Mouse (Mus musculus): ENCODE measurements around the gene Ccdc33. TPM values are rescaled to one million over a fixed set of nuclear protein-coding genes. Genes with fewer than 3 reads are reported as not detected.

Ccdc33 gene
- total RNA-seq (2012; rRNA removed) = 0.13 and 0.95 TPM in 2 replicates

DNA sequence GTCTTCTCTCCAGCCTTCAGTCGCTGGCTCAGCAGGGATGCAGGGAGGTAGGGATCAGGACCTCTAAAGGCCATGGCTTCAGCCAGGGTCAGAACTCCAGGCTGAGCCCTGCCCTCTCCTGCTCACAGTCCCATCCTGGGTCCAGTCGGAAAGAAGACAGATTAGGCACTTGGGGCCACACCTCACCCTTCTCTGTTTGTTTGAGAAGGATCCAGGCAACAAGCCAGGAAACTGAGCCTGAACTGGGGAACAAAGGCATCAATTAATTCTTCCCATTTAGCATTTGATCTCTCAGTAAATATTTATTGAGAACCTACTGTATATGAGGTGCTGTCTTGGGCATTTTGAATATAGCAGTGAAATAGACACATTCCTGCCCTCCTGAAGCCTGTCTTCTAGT, at the start of gene Ccdc33:
TSS of gene Ccdc33 (minus strand) at position 153 of the 400 bp plus-strand sequence.
- TF ChIP-seq CHD2 (IDR thresholded peaks at IDR 0.05; ENCODE audit: low read depth, low read length) (no peak), ZC3H11A (IDR thresholded peaks at IDR 0.05; ENCODE audit: borderline replicate concordance, low read depth, low read length) (no peak), MAFK (IDR thresholded peaks at IDR 0.05; ENCODE audit: insufficient read depth, low read depth, low read length) (no peak), HCFC1 (IDR thresholded peaks at IDR 0.05; ENCODE audit: borderline replicate concordance, insufficient read depth, low read length) (no peak), ZNF384 (IDR thresholded peaks at IDR 0.05; ENCODE audit: low read depth, low read length) (no peak)
- H3K27ac ChIP-seq (ENCODE audit: insufficient read depth, low read depth, low read length, poor library complexity, severe bottlenecking) = no peak within 1 kb of the TSS
- peaks cover 4 to 26% of the 10 kb centered on the region in 2 experiments for H3K4me1 ChIP-seq (ENCODE audit: control insufficient read depth in 2 of 2, insufficient read depth in 2 of 2, low read length in 2 of 2, poor library complexity in 1 of 2)
- no peaks in the 10 kb centered on the region for H3K9me3 ChIP-seq (ENCODE audit: control insufficient read depth, insufficient read depth, low read depth, low read length)
- H3K9ac ChIP-seq (ENCODE audit: insufficient read depth, low read depth, low read length, poor library complexity, severe bottlenecking) = no peak within 1 kb of the TSS
- in situ Hi-C loops (cut with MboI; ENCODE audit: low sequenced_read_pairs in 2 of 2, unreplicated experiment in 2 of 2) = no loop called here
- no peak within 1 kb of the TSS for H3K4me3 ChIP-seq (ENCODE audit: insufficient read depth in 1 of 2, low read depth in 1 of 2, low read length in 2 of 2, poor library complexity in 1 of 2, severe bottlenecking in 1 of 2)
- DNase-seq (ENCODE audit: low read depth, low spot score) = no peak
- no peaks in the 10 kb centered on the region for H3K36me3 ChIP-seq (ENCODE audit: control insufficient read depth, insufficient read depth, low read length, poor library complexity, severe bottlenecking)

DNA sequence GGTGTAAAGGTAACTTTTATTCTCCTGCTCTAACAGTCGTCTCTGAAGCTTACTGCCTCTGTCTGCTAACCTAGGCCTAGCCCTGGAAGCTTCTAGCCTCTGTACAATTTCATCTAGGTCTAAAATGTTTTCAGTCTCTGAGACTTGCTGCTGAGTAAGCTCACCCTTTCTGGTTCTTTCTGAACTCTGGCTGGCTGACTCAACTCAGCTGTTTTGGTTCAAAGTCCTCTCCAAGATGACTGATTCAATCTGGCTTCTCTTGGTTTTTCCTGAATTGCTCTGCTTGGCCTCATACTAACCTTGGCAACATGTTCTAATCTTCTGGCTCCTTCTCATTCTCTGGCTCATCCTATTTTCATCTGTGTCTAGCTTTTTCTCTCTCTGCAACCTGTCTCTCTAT, 47.2 kb upstream of the Ccdc33 start:
- Histone ChIP-seq H3K4me1 (ENCODE audit: control insufficient read depth in 2 of 2, insufficient read depth in 2 of 2, low read length in 2 of 2, poor library complexity in 1 of 2) (0 out of 4 replicates have a peak, but pooled peaks cover 0 to 2% of the 10 kb centered on the region in 2 experiments), H3K9me3 (ENCODE audit: control insufficient read depth, insufficient read depth, low read depth, low read length) (no peaks in the 10 kb centered on the region), H3K36me3 (ENCODE audit: control insufficient read depth, insufficient read depth, low read length, poor library complexity, severe bottlenecking) (no peaks in the 10 kb centered on the region), H3K9ac (ENCODE audit: insufficient read depth, low read depth, low read length, poor library complexity, severe bottlenecking) (no peak overlapping the region), H3K4me3 (ENCODE audit: insufficient read depth in 1 of 2, low read depth in 1 of 2, low read length in 2 of 2, poor library complexity in 1 of 2, severe bottlenecking in 1 of 2) (no peak overlapping the region), H3K27ac (ENCODE audit: insufficient read depth, low read depth, low read length, poor library complexity, severe bottlenecking) (no peak overlapping the region)
- DNase-seq (ENCODE audit: low read depth, low spot score) = no peak
- in situ Hi-C loops (cut with MboI; ENCODE audit: low sequenced_read_pairs in 2 of 2, unreplicated experiment in 2 of 2) = no loop called here
- TF ChIP-seq HCFC1 (IDR thresholded peaks at IDR 0.05; ENCODE audit: borderline replicate concordance, insufficient read depth, low read length) (no peak), ZC3H11A (IDR thresholded peaks at IDR 0.05; ENCODE audit: borderline replicate concordance, low read depth, low read length) (no peak)

DNA sequence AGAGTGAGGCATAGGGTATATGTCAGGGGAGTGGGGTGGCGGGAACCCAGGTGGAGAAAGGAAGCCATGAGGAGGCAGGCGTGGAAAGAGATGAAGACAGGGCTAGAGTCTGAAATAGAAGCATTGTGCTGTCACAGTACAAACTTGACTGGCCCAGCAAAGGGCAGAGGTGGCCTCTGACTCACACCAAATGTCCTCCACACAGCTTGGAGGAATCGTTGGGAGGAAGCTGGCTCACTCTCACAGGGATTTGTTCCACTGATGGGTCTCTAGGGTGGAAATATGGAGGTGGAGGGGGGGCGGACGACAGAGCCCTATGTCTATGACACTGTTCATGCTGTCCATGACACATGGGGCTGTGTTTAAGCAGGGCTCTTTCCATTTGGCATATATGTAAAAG, 44.5 kb upstream of the Ccdc33 start:
- Histone ChIP-seq H3K27ac (ENCODE audit: insufficient read depth, low read depth, low read length, poor library complexity, severe bottlenecking) (no peak overlapping the region), H3K36me3 (ENCODE audit: control insufficient read depth, insufficient read depth, low read length, poor library complexity, severe bottlenecking) (no peaks in the 10 kb centered on the region), H3K4me3 (ENCODE audit: insufficient read depth in 1 of 2, low read depth in 1 of 2, low read length in 2 of 2, poor library complexity in 1 of 2, severe bottlenecking in 1 of 2) (no peak overlapping the region), H3K9me3 (ENCODE audit: control insufficient read depth, insufficient read depth, low read depth, low read length) (no peaks in the 10 kb centered on the region), H3K4me1 (ENCODE audit: control insufficient read depth in 2 of 2, insufficient read depth in 2 of 2, low read length in 2 of 2, poor library complexity in 1 of 2) (no peaks in the 10 kb centered on the region; a peak in 1 of 4 replicates), H3K9ac (ENCODE audit: insufficient read depth, low read depth, low read length, poor library complexity, severe bottlenecking) (no peak overlapping the region)
- in situ Hi-C loops (cut with MboI; ENCODE audit: low sequenced_read_pairs in 2 of 2, unreplicated experiment in 2 of 2) = no loop called here
- no peak for TF ChIP-seq ZNF384 (IDR thresholded peaks at IDR 0.05; ENCODE audit: low read depth, low read length)
- no peak for DNase-seq (ENCODE audit: low read depth, low spot score)

DNA sequence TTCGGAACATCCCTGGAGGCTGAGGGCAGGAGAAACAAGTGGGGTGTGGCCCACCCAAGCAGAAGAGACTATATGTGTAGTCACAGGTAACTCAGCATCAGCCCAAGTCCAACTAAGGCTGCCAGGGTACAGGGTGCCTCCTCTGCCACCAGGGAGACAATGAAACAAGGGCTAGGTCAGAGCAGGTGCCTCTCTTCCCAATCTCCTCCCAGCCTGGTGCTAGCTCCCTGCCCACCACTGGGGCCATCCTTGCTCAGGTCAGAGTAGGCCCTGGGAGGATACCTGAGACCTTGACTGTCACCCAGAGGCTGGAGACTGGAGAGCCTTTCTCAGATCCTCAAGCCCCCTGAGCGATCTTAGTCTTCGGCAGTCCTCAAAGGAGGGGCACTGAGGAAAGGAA, 43.5 kb upstream of the Ccdc33 start:
- in situ Hi-C loops (cut with MboI; ENCODE audit: low sequenced_read_pairs in 2 of 2, unreplicated experiment in 2 of 2) = no loop called here

DNA sequence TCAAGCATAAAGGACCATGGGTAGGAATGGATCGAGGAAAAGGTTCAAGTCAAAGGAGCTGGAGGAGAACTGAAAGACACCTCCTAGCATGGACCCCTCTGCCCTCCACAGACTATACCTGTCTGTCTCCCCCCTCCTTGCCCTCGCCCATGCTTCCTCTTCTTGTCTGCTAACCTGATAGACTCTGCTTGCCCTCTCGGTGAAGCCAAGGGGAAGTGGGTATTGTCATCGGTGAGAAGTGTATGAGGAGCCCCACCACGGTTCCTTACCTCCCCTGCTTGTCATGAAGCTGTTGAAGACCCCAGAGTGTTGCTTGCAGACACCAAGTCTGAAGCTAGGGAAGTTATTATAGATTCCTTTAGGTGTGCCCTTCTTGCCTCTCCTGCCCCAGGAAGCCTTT, 41.7 kb upstream of the Ccdc33 start:
- no peaks in the 10 kb centered on the region; a peak in 1 of 4 replicates for H3K4me1 ChIP-seq (ENCODE audit: control insufficient read depth in 2 of 2, insufficient read depth in 2 of 2, low read length in 2 of 2, poor library complexity in 1 of 2)
- no peaks in the 10 kb centered on the region for H3K9me3 ChIP-seq (ENCODE audit: control insufficient read depth, insufficient read depth, low read depth, low read length)
- TF ChIP-seq CHD2 (IDR thresholded peaks at IDR 0.05; ENCODE audit: low read depth, low read length) (no peak), ZC3H11A (IDR thresholded peaks at IDR 0.05; ENCODE audit: borderline replicate concordance, low read depth, low read length) (no peak), ZNF384 (IDR thresholded peaks at IDR 0.05; ENCODE audit: low read depth, low read length) (no peak), MAFK (IDR thresholded peaks at IDR 0.05; ENCODE audit: insufficient read depth, low read depth, low read length) (no peak), HCFC1 (IDR thresholded peaks at IDR 0.05; ENCODE audit: borderline replicate concordance, insufficient read depth, low read length) (no peak)
- H3K9ac ChIP-seq (ENCODE audit: insufficient read depth, low read depth, low read length, poor library complexity, severe bottlenecking) = no peak overlapping the region
- H3K36me3 ChIP-seq (ENCODE audit: control insufficient read depth, insufficient read depth, low read length, poor library complexity, severe bottlenecking) = no peaks in the 10 kb centered on the region
- H3K27ac ChIP-seq (ENCODE audit: insufficient read depth, low read depth, low read length, poor library complexity, severe bottlenecking) = no peak overlapping the region
- DNase-seq (ENCODE audit: low read depth, low spot score) = no peak
- no peak overlapping the region for H3K4me3 ChIP-seq (ENCODE audit: insufficient read depth in 1 of 2, low read depth in 1 of 2, low read length in 2 of 2, poor library complexity in 1 of 2, severe bottlenecking in 1 of 2)
- in situ Hi-C loops (cut with MboI; ENCODE audit: low sequenced_read_pairs in 2 of 2, unreplicated experiment in 2 of 2) = no loop called here

More for the DNA sequence above, 43.5 kb upstream of the Ccdc33 start:
- Histone ChIP-seq H3K4me3 (ENCODE audit: insufficient read depth in 1 of 2, low read depth in 1 of 2, low read length in 2 of 2, poor library complexity in 1 of 2, severe bottlenecking in 1 of 2) (no peak overlapping the region), H3K4me1 (ENCODE audit: control insufficient read depth in 2 of 2, insufficient read depth in 2 of 2, low read length in 2 of 2, poor library complexity in 1 of 2) (no peaks in the 10 kb centered on the region; a peak in 1 of 4 replicates), H3K36me3 (ENCODE audit: control insufficient read depth, insufficient read depth, low read length, poor library complexity, severe bottlenecking) (no peaks in the 10 kb centered on the region), H3K27ac (ENCODE audit: insufficient read depth, low read depth, low read length, poor library complexity, severe bottlenecking) (no peak overlapping the region), H3K9ac (ENCODE audit: insufficient read depth, low read depth, low read length, poor library complexity, severe bottlenecking) (no peak overlapping the region), H3K9me3 (ENCODE audit: control insufficient read depth, insufficient read depth, low read depth, low read length) (no peaks in the 10 kb centered on the region)
- no peak for DNase-seq (ENCODE audit: low read depth, low spot score)
- TF ChIP-seq HCFC1 (IDR thresholded peaks at IDR 0.05; ENCODE audit: borderline replicate concordance, insufficient read depth, low read length) (no peak), ZNF384 (IDR thresholded peaks at IDR 0.05; ENCODE audit: low read depth, low read length) (no peak), MAFK (IDR thresholded peaks at IDR 0.05; ENCODE audit: insufficient read depth, low read depth, low read length) (no peak), ZC3H11A (IDR thresholded peaks at IDR 0.05; ENCODE audit: borderline replicate concordance, low read depth, low read length) (no peak), CHD2 (IDR thresholded peaks at IDR 0.05; ENCODE audit: low read depth, low read length) (no peak)
